Mouse (Mus musculus) ES-E14 (cell line): ENCODE data around the gene Isx. TPM values are rescaled to one million over a fixed set of nuclear protein-coding genes. Genes with fewer than 3 reads are reported as not detected.

Experiments
- DNase-seq: peaks from one replicate; pipeline ENCODE4 v3.0.0-alpha.2; 2013; ENCODE audit warnings: low read depth, low spot score
- H3K27ac ChIP-seq: 2 replicates; pipeline ENCODE4 v1.5.1; 2012; ENCODE audit warnings: low read depth, mild to moderate bottlenecking, low read length, moderate library complexity, mixed read lengths; ENCODE audit not compliant: poor library complexity, insufficient read depth, severe bottlenecking
- H3K36me3 ChIP-seq: 2 replicates; pipeline ENCODE4 v1.6.1; 2012; ENCODE audit warnings: mild to moderate bottlenecking, low read length, moderate library complexity, mixed read lengths; ENCODE audit not compliant: control insufficient read depth, poor library complexity, insufficient read depth, severe bottlenecking
- H3K4me1 ChIP-seq, 2 experiments: fragments of 150-350 bp in 1 of 2; sonication (generic) in 1 of 2; 2 replicates each; pipeline ENCODE4 v1.6.1; 2012; ENCODE audit warnings: low read length in 2 of 2, mild to moderate bottlenecking in 1 of 2, mixed read lengths in 1 of 2; ENCODE audit not compliant: control insufficient read depth in 2 of 2, insufficient read depth in 2 of 2, poor library complexity in 1 of 2
- H3K4me3 ChIP-seq, 2 experiments: fragments of 150-350 bp in 1 of 2; sonication (generic) in 1 of 2; 2 replicates each; pipeline ENCODE4 v1.5.1; 2012; ENCODE audit warnings: low read length in 2 of 2, low read depth in 1 of 2, mild to moderate bottlenecking in 1 of 2, mixed read lengths in 1 of 2; ENCODE audit not compliant: insufficient read depth in 1 of 2, poor library complexity in 1 of 2, severe bottlenecking in 1 of 2
- H3K9ac ChIP-seq: 2 replicates; pipeline ENCODE4 v1.6.1; 2012; ENCODE audit warnings: low read depth, mild to moderate bottlenecking, low read length, mixed read lengths; ENCODE audit not compliant: poor library complexity, insufficient read depth, severe bottlenecking
- H3K9me3 ChIP-seq: fragments of 150-350 bp; sonication (generic); 2 replicates; pipeline ENCODE4 v1.6.1; 2012; ENCODE audit warnings: low read depth, mild to moderate bottlenecking, low read length; ENCODE audit not compliant: control insufficient read depth, insufficient read depth
- CHD2 ChIP-seq: IDR thresholded peaks from 2 replicates; pipeline ENCODE4 v1.6.1; 2014; ENCODE audit warnings: mild to moderate bottlenecking, low read depth, low read length, inconsistent platforms
- HCFC1 ChIP-seq: IDR thresholded peaks from 2 replicates; pipeline ENCODE4 v1.6.1; 2012; ENCODE audit warnings: low read length, inconsistent platforms, borderline replicate concordance; ENCODE audit not compliant: insufficient read depth
- MAFK ChIP-seq: IDR thresholded peaks from 2 replicates; pipeline ENCODE4 v1.6.1; 2014; ENCODE audit warnings: mild to moderate bottlenecking, low read depth, low read length, inconsistent platforms; ENCODE audit not compliant: insufficient read depth
- ZC3H11A ChIP-seq: IDR thresholded peaks from 2 replicates; pipeline ENCODE4 v1.6.1; 2012; ENCODE audit warnings: low read depth, mild to moderate bottlenecking, inconsistent platforms, low read length, borderline replicate concordance
- ZNF384 ChIP-seq: IDR thresholded peaks from 2 replicates; pipeline ENCODE4 v1.6.1; 2012; ENCODE audit warnings: low read depth, low read length, inconsistent platforms
- in situ Hi-C, 2 experiments: fragments of 600-800 bp; cut with MboI; formaldehyde crosslinking; loops; one replicate each; pipeline ENCODE4 v1.15.1; 2025; ENCODE audit warnings: low sequenced_read_pairs in 2 of 2, inconsistent platforms in 1 of 2; ENCODE audit not compliant: unreplicated experiment in 2 of 2
- total RNA-seq: library from RNA; depleted of rRNA; stranded (reverse); fragments of 300-350 nt; gene quantifications from 2 replicates; pipeline ENCODE4 v1.2.3, GENCODE M21; 2012

The Isx gene
- total RNA-seq, 1 experiment = 0.13 TPM

DNA sequence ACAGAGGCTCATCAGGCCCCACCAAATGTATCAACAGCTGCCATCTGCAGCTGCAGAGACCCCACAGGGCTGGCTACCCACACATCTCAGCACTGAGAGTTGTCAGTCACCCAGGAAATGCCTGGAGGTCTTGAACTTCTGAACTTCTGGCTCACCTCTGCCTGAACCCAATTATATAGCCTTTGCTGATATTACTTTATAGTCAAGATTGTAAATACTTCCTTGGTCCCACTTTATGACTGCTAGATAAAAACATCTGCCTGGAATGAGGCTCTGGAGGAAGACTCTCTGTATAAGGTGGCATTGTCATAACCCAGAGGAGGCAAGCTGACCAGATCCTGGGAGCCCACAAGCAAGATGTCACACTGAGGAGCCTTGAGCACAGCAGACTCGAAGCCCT, 28.8 kb downstream of the Isx start:
- TF ChIP-seq ZC3H11A = no peak
- no peak for TF ChIP-seq HCFC1
- TF ChIP-seq CHD2 = no peak
- TF ChIP-seq MAFK = no peak
- no peak for TF ChIP-seq ZNF384
- Histone ChIP-seq H3K4me3 (no peak overlapping the region), H3K27ac (no peak overlapping the region), H3K9me3 (no peaks in the 10 kb centered on the region), H3K36me3 (no peaks in the 10 kb centered on the region), H3K9ac (no peak overlapping the region), H3K4me1 (0 out of 4 replicates have a peak, but pooled peaks cover 0 to 2% of the 10 kb centered on the region in 2 experiments)
- no peak for DNase-seq
- in situ Hi-C loops = no loop called here

DNA sequence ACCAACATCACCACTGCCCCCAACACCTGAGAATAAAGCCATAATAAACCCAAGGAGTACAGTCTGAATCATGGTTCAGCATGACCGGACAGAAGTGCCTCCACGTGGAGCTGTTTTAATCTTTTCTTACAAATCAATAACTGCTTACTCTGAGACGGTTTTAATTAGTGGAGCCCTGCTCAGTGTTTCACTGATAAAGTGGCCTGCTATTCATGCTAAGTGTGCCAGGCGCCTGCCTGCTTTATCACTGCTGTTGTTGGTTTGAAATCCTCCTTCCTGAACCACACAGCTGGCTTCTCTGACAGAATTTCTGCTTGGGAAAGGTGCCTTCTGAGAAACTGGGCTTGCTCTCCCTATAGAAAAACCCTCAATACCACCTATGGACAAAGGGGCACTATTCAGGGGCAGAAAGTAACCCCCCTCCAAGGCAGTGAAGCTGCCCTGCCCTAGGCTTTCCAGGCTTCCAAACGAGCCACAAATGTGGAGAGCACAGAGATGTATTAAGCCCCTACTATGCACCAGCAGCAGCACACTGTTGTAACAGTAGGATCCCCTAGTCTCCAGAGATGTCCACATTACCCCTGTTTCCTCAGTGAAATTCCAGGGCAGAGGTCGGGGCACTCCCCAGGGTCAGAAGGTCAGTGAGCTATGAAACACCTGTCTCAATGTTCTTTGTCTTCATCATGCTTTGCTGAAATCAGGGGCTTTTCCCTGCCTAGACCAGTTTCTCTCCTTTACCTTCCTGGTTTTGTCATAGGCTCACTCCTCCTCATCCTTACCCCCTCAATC, 30.3 kb downstream of the Isx start:
- Histone ChIP-seq H3K9ac (no peak overlapping the region), H3K4me1 (0 out of 4 replicates have a peak, but pooled peaks cover 0 to 2% of the 10 kb centered on the region in 2 experiments), H3K4me3 (no peak overlapping the region), H3K9me3 (no peaks in the 10 kb centered on the region), H3K36me3 (no peaks in the 10 kb centered on the region), H3K27ac (no peak overlapping the region)
- no peak for DNase-seq
- in situ Hi-C loops = no loop called here
- no peak for TF ChIP-seq CHD2
- TF ChIP-seq ZC3H11A = no peak
- TF ChIP-seq ZNF384 = no peak
- no peak for TF ChIP-seq HCFC1
- no peak for TF ChIP-seq MAFK

DNA sequence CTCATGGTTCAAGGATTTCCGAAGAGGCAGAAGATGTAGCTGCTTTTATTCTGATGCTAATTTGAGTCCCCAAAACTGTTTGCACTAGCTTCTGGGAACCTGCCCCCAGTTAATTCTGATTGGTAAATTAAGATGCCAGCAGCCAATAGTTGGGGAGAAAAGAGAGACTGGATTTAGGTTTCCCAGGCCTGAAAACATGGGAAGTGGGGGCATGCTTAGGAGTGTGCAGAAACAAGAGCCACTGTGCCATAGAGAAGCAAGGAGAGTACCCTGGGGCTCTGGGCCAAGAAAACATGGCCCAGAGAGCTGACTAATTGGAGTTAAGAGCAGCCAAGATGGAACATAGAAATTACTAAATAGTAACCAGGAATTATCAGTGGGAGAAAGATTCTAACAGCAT, 33.4 kb downstream of the Isx start:
- no peaks in the 10 kb centered on the region for H3K9me3 ChIP-seq
- TF ChIP-seq CHD2 (no peak), HCFC1 (no peak)
- H3K4me1 ChIP-seq = 0 out of 4 replicates have a peak, but pooled peaks cover 0 to 2% of the 10 kb centered on the region in 2 experiments
- H3K27ac ChIP-seq = no peak overlapping the region
- H3K36me3 ChIP-seq = no peaks in the 10 kb centered on the region
- H3K4me3 ChIP-seq = no peak overlapping the region
- in situ Hi-C loops = no loop called here
- no peak for DNase-seq
- no peak overlapping the region for H3K9ac ChIP-seq

DNA sequence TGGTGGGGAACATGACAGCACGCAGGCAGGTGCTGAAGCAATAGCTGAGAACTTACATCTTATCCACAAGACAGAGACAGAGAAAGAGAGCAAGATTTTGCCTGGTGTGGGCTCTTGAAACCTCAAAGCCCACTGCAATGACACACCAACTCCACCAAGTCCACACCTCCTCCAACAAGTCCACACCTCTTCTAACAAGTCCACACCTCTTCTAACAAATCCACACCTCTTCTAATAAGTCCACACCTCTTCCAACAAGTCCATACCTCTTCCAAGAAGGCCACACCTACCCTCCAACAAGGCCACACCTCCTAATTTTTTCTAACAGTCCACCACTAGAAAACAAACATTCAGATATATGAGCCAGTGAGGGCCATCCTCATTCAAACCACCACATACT, 37.7 kb downstream of the Isx start:
- no peak for DNase-seq
- in situ Hi-C loops = no loop called here
- H3K9ac ChIP-seq = no peak overlapping the region
- H3K27ac ChIP-seq = no peak overlapping the region
- no peaks in the 10 kb centered on the region for H3K9me3 ChIP-seq
- no peak overlapping the region for H3K4me3 ChIP-seq
- no peaks in the 10 kb centered on the region for H3K36me3 ChIP-seq
- 0 out of 4 replicates have a peak, but pooled peaks cover 0 to 2% of the 10 kb centered on the region in 2 experiments for H3K4me1 ChIP-seq
- TF ChIP-seq MAFK = no peak
- no peak for TF ChIP-seq CHD2
- TF ChIP-seq ZNF384 = no peak
- no peak for TF ChIP-seq ZC3H11A
- TF ChIP-seq HCFC1 = no peak
